Mouse (Mus musculus): ENCODE measurements around the gene Rassf3. TPM values are rescaled to one million over a fixed set of nuclear protein-coding genes. Genes with fewer than 3 reads are reported as not detected.

The Rassf3 gene
- polyA plus RNA-seq, 1 experiment from 2014 or later, result 19.2 TPM

GRCm38 (mm10) chr10:121434441-121435103 lies 41.6 kb downstream of the Rassf3 start:
- 60% methylated on average over 15 of the region's 15 CpGs for WGBS
- no peaks in the 10 kb centered on the region for H3K36me3 ChIP-seq (ENCODE audit: control insufficient read depth, insufficient read depth, low read length)
- no peak overlapping the region for H3K4me2 ChIP-seq (replicated peaks; ENCODE audit: low read depth)
- H3K27me3 ChIP-seq (ENCODE audit: control insufficient read depth, insufficient read depth, low read length), result no peaks in the 10 kb centered on the region
- H3K4me1 ChIP-seq (replicated peaks; ENCODE audit: control insufficient read depth, insufficient read depth), result peaks cover 21% of the 10 kb centered on the region
- H3K4me3 ChIP-seq (ENCODE audit: low read depth, low read length), result no peak overlapping the region
- H3K27ac ChIP-seq (replicated peaks), result peak overlapping the region; percentile 69
- H3K9me3 ChIP-seq (ENCODE audit: control insufficient read depth, low read length), result no peaks in the 10 kb centered on the region
- H3K9ac ChIP-seq (ENCODE audit: low read length), result no peak overlapping the region
- DNase-seq (ENCODE audit: low spot score) (no peak), ATAC-seq (ENCODE audit: low FRiP score, low TSS enrichment) (no peak)
- TF ChIP-seq EP300 (optimal IDR thresholded peaks at IDR 0.05), result no peak
- no peak for TF ChIP-seq CTCF (IDR thresholded peaks at IDR 0.05; ENCODE audit: low read depth)

- peak; percentile 59 for DNase-seq (ENCODE audit: low spot score)
- Histone ChIP-seq H3K27ac (replicated peaks) (peak overlapping the region; percentile 86), H3K27me3 (ENCODE audit: control insufficient read depth, insufficient read depth, low read length) (no peaks in the 10 kb centered on the region), H3K9ac (ENCODE audit: low read length) (0 out of 2 replicates have a peak overlapping the region, but pooled peaks have one; percentile 9), H3K4me2 (replicated peaks; ENCODE audit: low read depth) (peak overlapping the region; percentile 37), H3K9me3 (ENCODE audit: control insufficient read depth, low read length) (no peaks in the 10 kb centered on the region), H3K4me1 (replicated peaks; ENCODE audit: control insufficient read depth, insufficient read depth) (peaks cover 30% of the 10 kb centered on the region), H3K36me3 (ENCODE audit: control insufficient read depth, insufficient read depth, low read length) (no peaks in the 10 kb centered on the region), H3K4me3 (ENCODE audit: low read depth, low read length) (no peak overlapping the region)
- 10% methylated on average over 16 of the region's 16 CpGs for WGBS
- peak; percentile 15; the same call in 1 of the 2 replicates for ATAC-seq (ENCODE audit: low FRiP score, low TSS enrichment)
- TF ChIP-seq CTCF (IDR thresholded peaks at IDR 0.05; ENCODE audit: low read depth), result peak; percentile 23; the same call in 1 of the 2 replicates
- TF ChIP-seq EP300 (optimal IDR thresholded peaks at IDR 0.05), result no peak
Measured at GRCm38 (mm10) chr10:121432635-121433280, 43.4 kb downstream of the Rassf3 start.

- Histone ChIP-seq H3K36me3 (ENCODE audit: control insufficient read depth, insufficient read depth, low read length) (no peaks in the 10 kb centered on the region), H3K9ac (ENCODE audit: low read length) (no peak overlapping the region), H3K9me3 (ENCODE audit: control insufficient read depth, low read length) (no peaks in the 10 kb centered on the region), H3K27ac (replicated peaks) (peak overlapping the region; percentile 86), H3K4me2 (replicated peaks; ENCODE audit: low read depth) (peak overlapping the region; percentile 37), H3K4me1 (replicated peaks; ENCODE audit: control insufficient read depth, insufficient read depth) (peaks cover 30% of the 10 kb centered on the region), H3K27me3 (ENCODE audit: control insufficient read depth, insufficient read depth, low read length) (no peaks in the 10 kb centered on the region), H3K4me3 (ENCODE audit: low read depth, low read length) (no peak overlapping the region)
- ATAC-seq (ENCODE audit: low FRiP score, low TSS enrichment) (peak; percentile 64), DNase-seq (ENCODE audit: low spot score) (peak; percentile 56)
- TF ChIP-seq EP300 (optimal IDR thresholded peaks at IDR 0.05) (no peak), CTCF (IDR thresholded peaks at IDR 0.05; ENCODE audit: low read depth) (no peak)
- WGBS, result 18% methylated on average over 12 of the region's 12 CpGs
Measured at GRCm38 (mm10) chr10:121432041-121432634, 44.0 kb downstream of the Rassf3 start.

- H3K36me3 ChIP-seq (ENCODE audit: control insufficient read depth, insufficient read depth, low read length), result no peaks in the 10 kb centered on the region
- TF ChIP-seq EP300 (optimal IDR thresholded peaks at IDR 0.05), result no peak
- TF ChIP-seq CTCF (IDR thresholded peaks at IDR 0.05; ENCODE audit: low read depth), result no peak
- H3K9me3 ChIP-seq (ENCODE audit: control insufficient read depth, low read length), result no peaks in the 10 kb centered on the region
- ATAC-seq (ENCODE audit: low FRiP score, low TSS enrichment) (no peak), DNase-seq (ENCODE audit: low spot score) (no peak)
- peaks cover 29% of the 10 kb centered on the region for H3K4me1 ChIP-seq (replicated peaks; ENCODE audit: control insufficient read depth, insufficient read depth)
- no peak overlapping the region for H3K4me3 ChIP-seq (ENCODE audit: low read depth, low read length)
- H3K9ac ChIP-seq (ENCODE audit: low read length), result no peak overlapping the region
- WGBS, result 64% methylated on average over 15 of the region's 15 CpGs
- no peaks in the 10 kb centered on the region for H3K27me3 ChIP-seq (ENCODE audit: control insufficient read depth, insufficient read depth, low read length)
- peak overlapping the region; percentile 86 for H3K27ac ChIP-seq (replicated peaks)
- H3K4me2 ChIP-seq (replicated peaks; ENCODE audit: low read depth), result peak overlapping the region; percentile 18; the same call in 1 of the 2 replicates
Measured at GRCm38 (mm10) chr10:121430764-121431540, 45.2 kb downstream of the Rassf3 start.

- Histone ChIP-seq H3K9me3 (ENCODE audit: control insufficient read depth, low read length) (no peaks in the 10 kb centered on the region), H3K4me2 (replicated peaks; ENCODE audit: low read depth) (peak overlapping the region; percentile 32), H3K4me3 (ENCODE audit: low read depth, low read length) (no peak overlapping the region), H3K27me3 (ENCODE audit: control insufficient read depth, insufficient read depth, low read length) (no peaks in the 10 kb centered on the region), H3K36me3 (ENCODE audit: control insufficient read depth, insufficient read depth, low read length) (no peaks in the 10 kb centered on the region), H3K27ac (replicated peaks) (peak overlapping the region; percentile 86), H3K9ac (ENCODE audit: low read length) (0 out of 2 replicates have a peak overlapping the region, but pooled peaks have one; percentile 38), H3K4me1 (replicated peaks; ENCODE audit: control insufficient read depth, insufficient read depth) (peaks cover 26% of the 10 kb centered on the region)
- 25% methylated on average over 14 of the region's 14 CpGs for WGBS
- ATAC-seq (ENCODE audit: low FRiP score, low TSS enrichment) (no peak), DNase-seq (ENCODE audit: low spot score) (no peak)
- TF ChIP-seq CTCF (IDR thresholded peaks at IDR 0.05; ENCODE audit: low read depth) (no peak), EP300 (optimal IDR thresholded peaks at IDR 0.05) (no peak)
Measured at GRCm38 (mm10) chr10:121429981-121430682, 46.0 kb downstream of the Rassf3 start.

All from stomach, postnatal 0 days (tissue).